In the genomic region with DNA sequence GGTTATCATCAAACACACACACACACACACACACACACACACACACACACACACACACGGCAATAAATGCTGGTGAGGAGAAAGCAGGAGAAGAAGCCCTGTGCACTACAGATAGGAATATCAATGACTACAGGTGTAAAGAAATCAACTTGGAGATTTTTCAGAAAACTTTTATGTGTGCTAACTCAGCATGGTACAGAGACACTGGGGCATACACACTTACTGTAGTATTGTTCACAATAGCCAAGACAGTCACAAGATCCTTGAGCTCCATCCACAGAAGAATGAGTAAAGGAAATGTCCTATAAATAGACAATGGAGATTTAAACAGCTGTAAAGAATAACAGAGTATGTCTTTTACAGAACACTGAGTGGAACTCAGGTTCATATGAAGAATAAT, we compare ENCODE assay signal across 17 mouse cellular contexts.
DNase-seq lines count a peak whose midpoint lies in the region; ATAC-seq lines count a peak whose summit lies in the region.
"Had no signal": no experiment of that assay in that cellular context is flagged by ENCODE, and none has a peak within 500 bp of the region (broad histone marks: within the 10 kb centered on the region; RNA-seq: fewer than 3 reads in every experiment).

No protein-coding gene starts in this region.

- no peaks in the 10 kb centered on the region for H3K36me3 ChIP-seq in heart, embryonic 12.5 days
- H3K36me3 ChIP-seq in heart, embryonic 16.5 days (ENCODE audit: control insufficient read depth, insufficient read depth) = no peaks in the 10 kb centered on the region
- H3K36me3 ChIP-seq: embryonic facial prominence, embryonic 10.5 days; forebrain, embryonic 10.5 days; hindbrain, embryonic 15.5 days had no signal

- H3K27me3 ChIP-seq in heart, embryonic 12.5 days (replicated peaks) = no peaks in the 10 kb centered on the region
- no peaks in the 10 kb centered on the region for H3K27me3 ChIP-seq in heart, embryonic 16.5 days (ENCODE audit: control insufficient read depth, insufficient read depth, low read length)
- H3K27me3 ChIP-seq: hindbrain, embryonic 15.5 days had no signal

- 70% methylated on average over 1 of the region's 1 CpGs for WGBS in heart, embryonic 12.5 days
- whole genome bisulfite sequencing in heart, embryonic 16.5 days = 46% methylated on average over 1 of the region's 1 CpGs

- no peak overlapping the region for H3K9ac ChIP-seq in heart, embryonic 12.5 days
- H3K9ac ChIP-seq in heart, embryonic 16.5 days (ENCODE audit: low read length) = no peak overlapping the region
- H3K9ac ChIP-seq: hindbrain, embryonic 15.5 days had no signal

- no peak for DNase-seq in heart, postnatal 36 days
- DNase-seq in heart, adult 11 months = no peak
- DNase-seq in thymus, postnatal 4 days = no peak
- DNase-seq: adrenal gland, adult 8-10 months; adrenal gland, postnatal 36 days; gastrocnemius, adult 2 months; gastrocnemius, postnatal 25 days; kidney, adult 2 months had no signal

- peaks cover 22% of the 10 kb centered on the region for H3K4me1 ChIP-seq in heart, embryonic 12.5 days (replicated peaks)
- H3K4me1 ChIP-seq in heart, embryonic 16.5 days (ENCODE audit: control insufficient read depth, insufficient read depth, low read length) = peaks cover 32% of the 10 kb centered on the region
- H3K4me1 ChIP-seq: embryonic facial prominence, embryonic 10.5 days; forebrain, embryonic 10.5 days; hindbrain, embryonic 15.5 days had no signal

- H3K4me3 ChIP-seq in heart, embryonic 12.5 days = no peak overlapping the region
- H3K4me3 ChIP-seq in heart, embryonic 16.5 days (ENCODE audit: low read length) = no peak overlapping the region
- H3K4me3 ChIP-seq: embryonic facial prominence, embryonic 10.5 days; forebrain, embryonic 10.5 days; gastrocnemius, adult 2 months; hindbrain, embryonic 15.5 days had no signal

- intact Hi-C loops in heart, postnatal 36 days (cut with DNase I) = loop anchor here (5.0 kb wide), 2 partner anchors 122 to 448 kb away; no protein-coding TSS in a partner anchor

- H3K4me2 ChIP-seq in heart, embryonic 12.5 days = no peak overlapping the region
- H3K4me2 ChIP-seq in heart, embryonic 16.5 days (ENCODE audit: low read depth, low read length) = peak overlapping the region; percentile 33
- H3K4me2 ChIP-seq: hindbrain, embryonic 15.5 days had no signal

- H3K9me3 ChIP-seq in heart, embryonic 12.5 days (replicated peaks) = no peaks in the 10 kb centered on the region
- H3K9me3 ChIP-seq in heart, embryonic 16.5 days (replicated peaks; ENCODE audit: control insufficient read depth, low read length) = no peaks in the 10 kb centered on the region
- H3K9me3 ChIP-seq: embryonic facial prominence, embryonic 10.5 days; forebrain, embryonic 10.5 days; hindbrain, embryonic 15.5 days had no signal

- peak overlapping the region; percentile 83 for H3K27ac ChIP-seq in heart, embryonic 12.5 days (ENCODE audit: poor library complexity, severe bottlenecking)
- peak overlapping the region; percentile 83 for H3K27ac ChIP-seq in heart, embryonic 16.5 days (ENCODE audit: low read length)
- H3K27ac ChIP-seq: embryonic facial prominence, embryonic 10.5 days; forebrain, embryonic 10.5 days; gastrocnemius, adult 2 months; hindbrain, embryonic 15.5 days had no signal

- ATAC-seq in heart, embryonic 12.5 days (ENCODE audit: insufficient number of reproducible peaks, low FRiP score) = no peak
- ATAC-seq in heart, embryonic 16.5 days (replicated peaks; ENCODE audit: extremely low read depth, insufficient read depth, low FRiP score) = peak; percentile 68; the same call in 1 of the 2 replicates
- peak; percentile 30; the same call in 1 of the 2 replicates for ATAC-seq in erythroid progenitor cell, adult 5-6 weeks (replicated peaks; ENCODE audit: low FRiP score, poor library complexity, severe bottlenecking)
- ATAC-seq in megakaryocyte progenitor cell, adult 5-6 weeks (replicated peaks; ENCODE audit: poor library complexity) = peak; percentile 38; the same call in 1 of the 2 replicates
- ATAC-seq: forebrain, embryonic 14.5 days; intestine, embryonic 16.5 days had no signal
